Mouse (Mus musculus) thymus, adult 2 months (tissue): ENCODE data around the gene Rad50. TPM values are rescaled to one million over a fixed set of nuclear protein-coding genes. Genes with fewer than 3 reads are reported as not detected.
A peak's percentile ranks its signal among the peaks of the same experiment; 100 is the strongest.

Experiments used
- DNase-seq: peaks from one replicate; pipeline ENCODE4 v3.0.0; 2021
- H3K27ac ChIP-seq: fragments of 200-500 bp; 2 replicates; pipeline ENCODE4 v1.5.1; 2012; ENCODE audit warnings: low read length, control low read depth; ENCODE audit not compliant: control insufficient read depth, insufficient read depth
- H3K27me3 ChIP-seq: fragments of 200-500 bp; 2 replicates; pipeline ENCODE4 v1.6.1; 2012; ENCODE audit warnings: mild to moderate bottlenecking, low read length, moderate library complexity, mixed read lengths; ENCODE audit not compliant: control insufficient read depth, insufficient read depth
- H3K36me3 ChIP-seq: fragments of 200-500 bp; 2 replicates; pipeline ENCODE4 v1.6.1; 2012; ENCODE audit warnings: mild to moderate bottlenecking, low read length, moderate library complexity; ENCODE audit not compliant: control insufficient read depth, insufficient read depth
- H3K4me1 ChIP-seq: fragments of 200-500 bp; replicated peaks from 2 replicates; pipeline ENCODE4 v1.6.1; 2012; ENCODE audit warnings: low read length; ENCODE audit not compliant: control insufficient read depth, insufficient read depth
- H3K4me3 ChIP-seq: fragments of 200-500 bp; 2 replicates; pipeline ENCODE4 v1.5.1; 2012; ENCODE audit warnings: mild to moderate bottlenecking, low read length, control low read depth, moderate library complexity; ENCODE audit not compliant: control insufficient read depth, insufficient read depth
- CTCF ChIP-seq: fragments of 200-500 bp; IDR thresholded peaks from 2 replicates; pipeline ENCODE4 v1.5.1; 2012; ENCODE audit warnings: mild to moderate bottlenecking, control low read depth, low read length, moderate library complexity, borderline replicate concordance; ENCODE audit not compliant: control insufficient read depth, poor library complexity, insufficient read depth; ENCODE audit errors: extremely low read depth
- POLR2A ChIP-seq: fragments of 200-500 bp; IDR thresholded peaks from 2 replicates; pipeline ENCODE4 v1.6.1; 2012; ENCODE audit warnings: mild to moderate bottlenecking, low read length, control low read depth, moderate library complexity; ENCODE audit not compliant: control insufficient read depth, poor library complexity, insufficient read depth; ENCODE audit errors: extremely low read depth
- WGBS: fragments of 180-500 bp; shearing (Covaris S2); methylation state at CpG from one replicate; pipeline ENCODE4 v1.1.7; 2018; 5-methylcytosine and 5-hydroxymethylcytosine counted together
- polyA plus RNA-seq: library from polyadenylated mRNA; depleted of rRNA; stranded (reverse); fragments of >200 nt; gene quantifications from 2 replicates; pipeline ENCODE4 v1.2.3, GENCODE M21; 2012

Rad50 gene
- polyA plus RNA-seq, 1 experiment, result 8.3 TPM

DNA sequence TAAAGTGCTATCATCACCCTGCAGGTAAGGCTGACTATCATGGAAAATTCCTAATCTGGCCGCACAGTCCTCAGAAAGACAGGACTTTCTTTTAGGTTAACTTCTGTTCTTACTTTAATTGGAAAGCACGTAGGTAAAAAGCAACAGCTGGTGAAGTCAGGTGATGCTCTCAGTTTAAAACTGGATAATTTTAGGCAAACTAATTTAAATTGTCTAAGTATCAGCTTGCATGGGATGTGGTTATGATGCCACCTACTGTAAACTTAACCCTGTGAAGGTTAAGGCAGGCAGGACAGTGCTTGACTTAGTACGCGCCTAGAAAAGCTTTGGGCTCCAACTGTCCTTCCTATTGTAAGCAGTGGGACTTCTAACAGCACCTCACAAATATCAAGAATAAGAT lies 35.7 kb downstream of the Rad50 start:
- no peak for DNase-seq
- WGBS, result 98% methylated on average over 4 of the region's 4 CpGs
- no peak overlapping the region for H3K4me3 ChIP-seq
- no peaks in the 10 kb centered on the region for H3K27me3 ChIP-seq
- TF ChIP-seq POLR2A (no peak), CTCF (no peak)
- H3K4me1 ChIP-seq, result no peaks in the 10 kb centered on the region
- H3K27ac ChIP-seq, result no peak overlapping the region
- H3K36me3 ChIP-seq, result peaks cover 48% of the 10 kb centered on the region

DNA sequence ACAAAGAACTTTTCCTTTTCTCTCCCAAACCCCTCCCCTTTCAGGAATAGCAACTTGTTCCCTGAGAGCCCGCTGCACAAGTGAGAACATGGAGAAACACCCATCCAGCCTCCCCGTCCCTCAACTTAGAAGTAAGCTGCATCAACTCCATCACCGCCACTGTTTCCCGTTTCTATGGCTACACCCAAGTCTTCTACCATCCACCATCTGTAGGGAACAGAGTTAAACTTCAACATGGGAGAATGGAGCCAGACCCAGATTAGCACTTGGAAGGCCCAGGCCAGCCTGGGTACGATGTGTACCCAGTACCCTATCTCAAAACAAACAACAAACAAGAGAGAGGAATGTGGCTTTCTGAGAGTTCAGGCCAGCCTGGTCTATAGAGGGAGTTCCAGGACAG lies 43.0 kb downstream of the Rad50 start:
- Histone ChIP-seq H3K27me3 (no peaks in the 10 kb centered on the region), H3K36me3 (peaks cover 28% of the 10 kb centered on the region), H3K4me1 (no peaks in the 10 kb centered on the region), H3K27ac (0 out of 2 replicates have a peak overlapping the region, but pooled peaks have one; percentile 28), H3K4me3 (no peak overlapping the region)
- no peak for DNase-seq
- TF ChIP-seq CTCF (no peak), POLR2A (no peak)
- WGBS, result 98% methylated on average over 5 of the region's 5 CpGs

DNA sequence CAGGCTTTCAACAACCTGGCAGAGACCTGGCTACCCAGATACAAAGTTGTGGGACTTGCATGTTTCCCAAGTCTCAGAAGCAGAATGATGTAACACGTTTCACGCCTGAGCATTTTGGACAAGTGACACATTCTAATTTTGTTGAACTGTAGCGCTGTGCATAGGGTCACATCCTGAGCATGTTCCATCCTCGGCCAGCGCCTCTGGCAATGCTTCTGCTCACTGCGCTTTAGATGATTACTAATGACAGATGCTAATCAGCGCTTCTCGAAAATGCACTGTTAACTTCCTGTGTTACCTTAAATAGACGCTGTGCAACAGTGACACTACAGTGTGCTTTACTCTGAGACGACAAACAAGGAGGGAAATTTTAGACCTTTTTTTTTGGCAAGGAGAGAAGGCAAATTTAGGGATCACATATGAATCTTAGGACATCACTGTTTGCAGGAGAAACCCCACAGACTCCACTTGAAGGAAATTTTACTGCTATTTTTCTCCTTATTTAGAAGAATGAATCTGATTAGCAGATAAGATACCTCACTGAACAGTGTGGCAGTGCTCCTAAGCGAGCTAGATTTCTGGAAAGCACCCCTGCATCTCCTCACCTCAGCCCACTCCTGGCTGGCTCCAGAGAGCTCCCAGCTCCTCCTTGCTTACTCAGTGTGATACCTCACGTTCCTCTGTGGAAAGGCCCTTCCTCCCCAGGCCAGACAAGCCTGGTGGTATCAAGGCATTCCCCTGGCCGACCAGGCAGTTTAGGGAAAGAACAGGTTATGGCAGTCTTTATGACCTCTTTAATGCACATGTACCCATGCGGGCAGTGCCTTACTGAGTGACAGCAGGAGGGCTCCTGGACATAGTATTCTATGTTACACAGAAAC lies 44.1 kb downstream of the Rad50 start:
- no peak for DNase-seq
- 74% methylated on average over 14 of the region's 14 CpGs for WGBS
- Histone ChIP-seq H3K36me3 (peaks cover 18% of the 10 kb centered on the region), H3K4me3 (no peak overlapping the region), H3K4me1 (no peaks in the 10 kb centered on the region), H3K27ac (no peak overlapping the region), H3K27me3 (no peaks in the 10 kb centered on the region)
- TF ChIP-seq CTCF (no peak), POLR2A (no peak)

DNA sequence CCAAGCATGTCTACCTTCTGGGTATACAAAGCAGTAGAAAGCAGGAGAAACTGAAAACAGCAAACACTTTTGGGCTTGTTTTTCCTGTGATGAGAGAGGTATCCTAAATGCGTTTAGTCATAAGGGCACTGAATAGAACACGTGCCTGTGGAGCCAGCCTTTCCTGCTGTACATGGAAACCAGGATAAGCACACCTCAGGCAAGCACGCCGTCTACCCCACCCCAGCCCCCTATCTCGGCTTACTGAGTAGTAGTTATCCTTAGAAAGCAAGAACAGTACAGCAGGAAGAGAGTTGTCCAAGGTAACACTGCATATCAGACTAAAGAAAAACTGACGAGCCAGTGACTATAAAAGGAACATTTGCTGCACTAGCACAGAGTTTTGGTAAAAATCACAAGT lies 49.3 kb downstream of the Rad50 start:
- peaks cover 11% of the 10 kb centered on the region for H3K36me3 ChIP-seq
- DNase-seq, result no peak
- H3K27me3 ChIP-seq, result no peaks in the 10 kb centered on the region
- H3K27ac ChIP-seq, result no peak overlapping the region
- H3K4me1 ChIP-seq, result no peaks in the 10 kb centered on the region
- WGBS, result 94% methylated on average over 6 of the region's 6 CpGs
- TF ChIP-seq CTCF (no peak), POLR2A (no peak)
- H3K4me3 ChIP-seq, result no peak overlapping the region

DNA sequence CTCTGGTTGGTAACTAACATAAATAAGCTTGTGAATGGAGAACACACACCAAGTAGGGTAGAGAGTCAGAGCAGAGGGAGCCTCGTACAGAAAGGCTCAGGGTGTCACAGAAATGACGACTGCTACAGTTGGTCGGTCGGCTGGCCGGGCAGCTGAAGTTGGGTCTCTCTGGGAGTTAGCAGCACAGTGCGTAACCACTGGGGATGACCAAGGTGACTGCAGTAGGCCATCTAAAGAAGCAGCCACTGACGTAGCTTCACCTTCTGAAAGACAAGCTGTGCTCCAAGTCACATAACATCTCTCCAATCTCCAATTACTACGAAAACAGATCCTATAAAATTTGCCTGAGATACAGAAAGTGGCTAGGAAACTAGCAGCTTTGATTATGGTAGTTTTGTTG lies 49.7 kb downstream of the Rad50 start:
- Histone ChIP-seq H3K27ac (no peak overlapping the region), H3K4me1 (no peaks in the 10 kb centered on the region), H3K4me3 (no peak overlapping the region), H3K27me3 (no peaks in the 10 kb centered on the region), H3K36me3 (peaks cover 14% of the 10 kb centered on the region)
- TF ChIP-seq POLR2A (no peak), CTCF (no peak)
- 97% methylated on average over 8 of the region's 8 CpGs for WGBS
- no peak for DNase-seq

DNA sequence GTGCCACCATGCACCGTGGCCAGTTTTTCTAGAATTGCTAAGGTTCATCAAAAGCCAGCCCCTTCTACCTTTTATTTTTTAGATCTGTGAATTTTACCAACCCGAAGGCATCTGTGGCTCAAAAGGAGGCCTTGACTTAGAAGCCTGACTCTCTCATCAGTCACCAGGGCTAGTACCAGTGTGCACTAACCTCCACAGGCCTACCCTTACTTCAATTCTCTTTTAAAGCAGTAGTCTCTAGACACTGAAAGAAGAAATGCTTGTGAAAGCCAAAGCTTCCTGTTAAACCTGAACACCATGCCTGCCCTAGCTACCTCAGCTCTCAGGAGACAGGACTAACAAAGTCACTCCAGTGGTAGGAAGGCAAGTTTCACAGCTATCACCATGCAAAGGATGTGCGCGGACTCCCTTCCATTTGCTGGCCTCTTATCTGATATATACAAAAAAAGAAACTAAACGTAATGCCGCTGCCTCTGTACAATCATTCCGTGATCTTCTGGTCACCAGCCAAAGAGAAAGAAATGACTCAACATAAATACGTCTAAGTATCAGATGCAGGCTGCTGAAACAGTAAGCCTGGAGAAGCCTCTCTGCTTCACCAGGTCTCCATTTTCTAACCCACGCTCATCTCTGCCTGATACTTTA lies 50.4 kb downstream of the Rad50 start:
- H3K36me3 ChIP-seq, result peaks cover 19% of the 10 kb centered on the region
- no peak overlapping the region for H3K27ac ChIP-seq
- TF ChIP-seq CTCF (no peak), POLR2A (no peak)
- DNase-seq, result no peak
- 59% methylated on average over 9 of the region's 9 CpGs for WGBS
- H3K4me3 ChIP-seq, result no peak overlapping the region
- H3K4me1 ChIP-seq, result no peaks in the 10 kb centered on the region
- no peaks in the 10 kb centered on the region for H3K27me3 ChIP-seq

DNA sequence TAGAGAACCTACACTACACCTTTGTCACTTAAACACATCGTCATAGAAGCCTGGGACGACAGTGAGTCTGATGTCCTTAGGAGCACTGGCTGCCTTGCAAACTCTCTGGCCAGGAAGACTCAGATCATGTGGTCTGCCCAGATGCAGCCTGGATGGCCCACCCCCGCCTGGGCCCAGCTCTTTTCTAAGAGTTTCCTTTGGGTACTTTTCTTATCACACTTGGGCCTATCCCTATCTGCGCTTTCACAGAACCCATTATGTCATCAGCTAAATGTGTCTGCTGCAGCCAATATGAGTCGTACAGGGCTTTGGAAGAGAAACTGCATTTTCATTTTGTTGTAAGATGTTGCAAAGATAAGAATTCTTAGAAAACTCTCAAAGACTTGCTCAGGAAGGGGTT lies 52.1 kb downstream of the Rad50 start:
- no peak for TF ChIP-seq CTCF
- no peak for TF ChIP-seq POLR2A
- Histone ChIP-seq H3K4me3 (no peak overlapping the region), H3K27me3 (no peaks in the 10 kb centered on the region), H3K27ac (no peak overlapping the region), H3K4me1 (no peaks in the 10 kb centered on the region), H3K36me3 (peaks cover 36% of the 10 kb centered on the region)
- DNase-seq, result no peak
- 76% methylated on average over 5 of the region's 5 CpGs for WGBS
